Mouse (Mus musculus) urinary bladder, postnatal 14 days (tissue): Measurements from ENCODE around the gene Tmem106a.
"Not testable (repeated sequence)": the region's sequence is repeated elsewhere in the genome, so short reads cannot be mapped to it uniquely, and the experiment has no call there.

Source experiments
- DNase-seq: peaks from one replicate; pipeline ENCODE4 v3.0.0; 2021; ENCODE audit warnings: low spot score

The Tmem106a gene

DNA sequence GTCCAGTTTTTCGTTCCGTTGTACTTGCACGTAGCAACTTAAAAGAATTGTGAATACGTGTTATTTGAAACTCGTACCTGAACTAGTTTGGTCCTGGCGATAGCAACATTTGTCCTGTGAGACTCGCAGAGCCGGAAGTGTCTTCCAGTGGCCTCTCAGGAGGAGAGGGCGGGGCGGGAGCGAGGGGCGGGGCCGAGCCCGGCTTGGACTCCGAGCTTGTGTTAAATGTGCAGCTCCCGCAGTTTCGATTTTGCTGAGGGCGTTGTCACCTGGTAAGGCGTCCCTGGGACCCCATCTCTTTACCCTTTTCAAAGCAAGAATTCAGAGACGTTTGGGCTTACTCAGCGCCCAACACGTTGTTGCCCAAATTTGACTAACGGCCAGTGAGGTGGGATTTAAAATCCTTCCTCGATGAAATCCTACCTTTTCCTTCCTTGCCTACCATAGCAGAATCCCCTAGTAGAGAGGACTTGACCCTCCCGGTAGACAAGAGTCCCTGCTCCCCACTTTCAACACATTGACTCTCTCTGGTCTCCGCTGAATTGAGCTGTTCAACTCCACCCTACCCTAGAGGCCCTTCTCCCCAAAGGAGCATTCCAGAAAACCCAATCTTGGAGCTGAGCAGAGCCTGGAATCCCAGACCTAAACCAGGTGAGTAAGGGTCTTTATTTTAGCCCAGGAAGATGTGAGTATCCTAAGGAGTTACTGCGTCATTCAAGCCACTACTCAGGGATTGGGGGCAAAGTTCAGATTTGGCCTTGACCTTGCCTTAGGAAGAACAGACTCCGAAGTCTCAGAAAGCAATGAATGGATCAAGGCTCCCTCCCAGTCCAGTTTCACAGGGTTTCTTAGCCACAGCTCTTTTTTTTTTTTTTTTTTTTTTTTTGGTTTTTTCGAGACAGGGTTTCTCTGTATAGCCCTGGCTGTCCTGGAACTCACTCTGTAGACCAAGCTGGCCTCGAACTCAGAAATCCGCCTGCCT is at the start of gene Tmem106a:
Gene Tmem106a (plus strand): TSS at position 189 of the 982 bp plus-strand sequence.
- DNase-seq, result peak; percentile 78

DNA sequence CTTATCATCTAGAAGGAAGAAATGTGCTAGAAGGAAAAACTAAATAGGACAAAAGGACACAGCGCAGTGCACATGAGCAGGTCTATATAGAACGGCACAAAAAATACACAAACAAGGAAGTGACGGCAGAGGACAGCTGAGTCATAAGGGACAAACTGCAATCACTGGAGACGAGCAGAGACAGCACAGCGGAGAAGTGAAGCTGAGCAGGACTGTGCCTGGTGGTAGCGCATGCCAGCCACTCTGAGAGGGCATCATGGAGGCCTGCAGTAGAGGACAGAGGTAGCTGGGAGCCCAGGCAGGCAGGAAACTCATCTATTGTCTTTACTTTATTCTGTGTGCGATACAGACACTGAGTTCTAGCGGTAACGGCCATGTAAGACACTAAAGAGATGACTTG is 38.5 kb upstream of the Tmem106a start:
- no peak for DNase-seq

DNA sequence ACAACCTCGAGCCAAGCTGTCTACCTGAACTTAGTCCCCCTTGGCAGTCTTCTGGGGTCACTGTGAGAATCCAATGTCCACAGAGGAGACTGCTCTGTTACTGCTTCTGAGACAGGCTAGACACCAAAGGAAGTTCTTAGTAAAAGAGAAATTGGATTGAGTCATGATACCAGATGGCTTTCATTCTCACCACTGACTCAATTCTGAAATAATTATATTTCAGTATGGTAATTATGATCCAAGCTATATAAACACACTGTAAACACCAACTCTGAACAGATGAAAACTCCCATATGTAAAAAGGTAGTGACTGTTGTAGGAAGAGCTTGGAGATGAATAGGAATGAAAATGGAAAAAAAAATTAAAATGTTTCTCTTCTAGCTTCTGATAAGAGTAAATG is 37.9 kb upstream of the Tmem106a start:
- DNase-seq, result no peak

DNA sequence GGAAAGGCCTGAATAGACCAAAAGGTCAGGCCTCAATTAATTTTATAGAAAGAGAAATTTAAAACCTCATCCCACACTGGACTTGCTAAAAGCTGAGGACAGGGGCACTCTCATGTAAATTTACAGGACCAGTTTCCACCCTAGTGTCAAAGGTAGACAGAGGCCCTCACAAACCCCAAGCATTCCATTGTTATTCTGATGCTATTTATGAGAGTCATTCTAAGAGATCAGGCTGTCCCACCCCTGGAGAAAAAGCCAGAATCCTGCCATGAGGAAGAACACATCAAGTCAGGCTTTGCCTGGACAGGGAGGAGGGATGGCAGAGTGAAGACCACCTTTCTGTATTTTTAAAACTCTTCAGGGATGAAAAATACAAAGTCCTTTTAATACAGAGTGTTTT is 33.5 kb upstream of the Tmem106a start:
- no peak for DNase-seq

DNA sequence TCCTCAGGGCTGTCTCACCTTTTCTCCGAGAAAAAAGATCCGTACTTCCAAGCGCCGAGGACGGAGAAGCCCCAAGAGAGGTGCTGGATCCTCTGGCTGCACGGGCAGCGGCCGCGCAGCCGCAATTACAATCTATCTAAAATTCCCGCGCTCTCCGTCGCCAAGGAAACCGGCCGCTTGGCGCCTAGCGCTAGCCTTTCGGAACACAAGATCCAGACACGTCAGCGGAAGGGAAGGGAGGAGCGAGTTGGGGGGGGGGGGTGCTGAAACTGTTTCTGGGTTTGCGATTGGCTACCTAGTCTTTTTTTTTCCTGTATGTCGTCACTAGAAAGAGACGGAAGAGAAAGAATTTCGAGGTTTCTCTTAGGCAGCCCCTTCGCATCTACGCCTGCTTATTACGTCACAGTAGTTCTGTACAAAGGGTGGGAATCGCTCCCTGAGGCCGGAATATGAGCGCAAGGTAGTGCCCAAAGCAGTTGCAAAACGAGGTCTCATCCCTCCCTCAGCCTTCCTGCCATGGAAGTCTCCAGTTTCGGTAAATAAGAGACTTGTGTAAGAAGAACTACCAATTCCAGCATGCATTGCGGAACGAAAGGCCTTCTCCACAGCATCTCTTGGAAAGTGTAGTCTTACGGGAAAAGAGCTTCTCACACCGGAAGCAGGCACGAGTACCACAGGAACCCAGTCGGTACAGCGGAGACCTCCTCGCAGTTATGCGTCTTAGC is 30.1 kb upstream of the Tmem106a start, which contains the start of the genes Brca1 and Nbr1:
Gene Brca1 (minus strand): TSS at position 205 of the 725 bp plus-strand sequence.
Gene Nbr1 (plus strand): TSS at position 399 of the 725 bp plus-strand sequence.
- DNase-seq, result peak; percentile 93

DNA sequence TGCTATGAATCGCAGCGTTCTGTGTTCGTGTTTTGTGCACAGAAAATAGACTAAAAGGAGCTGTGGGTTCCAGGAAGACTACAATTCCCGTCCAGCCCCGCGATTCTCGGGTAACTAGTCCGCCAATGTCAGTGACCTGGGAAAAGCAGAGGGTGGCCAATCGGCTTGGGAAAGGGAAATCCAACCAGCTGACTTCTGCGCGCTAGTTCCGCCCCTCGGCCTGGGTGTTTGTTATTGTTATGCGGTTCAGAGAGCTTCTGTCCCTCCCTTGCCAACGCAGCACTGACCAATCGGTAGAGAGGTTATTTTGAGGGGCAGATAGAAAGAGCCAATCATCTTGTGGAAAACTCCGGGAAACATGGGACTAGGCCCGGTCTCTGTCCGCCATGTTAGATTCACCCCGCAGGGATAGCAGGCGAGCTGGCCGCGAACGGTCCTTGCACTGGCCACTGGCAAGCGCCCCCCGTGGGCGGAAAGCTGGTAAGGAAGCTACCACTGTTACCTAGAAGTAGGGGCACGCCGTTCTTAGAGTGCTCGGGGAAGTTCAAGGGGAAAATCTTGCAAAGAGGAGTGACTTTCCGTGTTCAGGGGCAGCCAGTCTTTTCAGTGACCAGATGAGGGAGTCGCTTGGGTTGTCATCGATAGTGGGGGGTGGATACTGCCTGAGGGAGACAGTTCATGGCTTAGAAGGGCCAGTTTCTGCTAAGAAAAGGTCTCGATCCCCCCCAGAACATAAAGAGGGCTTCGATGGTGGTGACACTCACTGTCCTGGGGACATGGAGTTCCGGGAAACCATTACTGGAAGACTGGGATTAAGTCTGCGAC is 29.4 kb upstream of the Tmem106a start:
- peak; percentile 96 for DNase-seq

DNA sequence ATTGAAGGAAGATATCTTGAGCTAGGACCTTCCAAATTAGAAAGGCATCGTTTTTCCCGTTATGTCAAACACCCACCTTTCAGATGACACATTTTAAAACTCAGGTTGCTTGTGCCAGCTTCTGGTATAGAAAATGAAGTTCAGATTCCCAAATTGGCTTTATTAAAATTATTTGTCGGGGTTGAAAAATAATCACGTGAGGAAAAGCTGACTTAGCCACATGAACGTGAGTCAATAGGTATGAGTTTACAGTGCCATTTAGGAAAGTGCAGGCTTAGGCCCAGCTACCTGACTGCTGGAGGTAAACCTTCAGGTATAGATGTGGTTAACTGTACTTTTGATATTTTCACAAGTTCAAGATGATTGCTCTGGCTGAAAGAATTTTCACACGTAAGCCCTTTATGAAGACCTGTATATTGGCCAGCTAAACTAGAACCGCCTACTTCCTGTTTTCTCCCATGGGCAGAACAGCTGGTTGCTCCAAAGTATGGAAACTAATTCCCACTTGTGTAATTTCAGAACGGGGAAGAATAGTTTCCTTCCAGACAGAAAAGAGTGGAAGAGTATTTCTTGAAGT is 28.6 kb upstream of the Tmem106a start:
- DNase-seq, result no peak

DNA sequence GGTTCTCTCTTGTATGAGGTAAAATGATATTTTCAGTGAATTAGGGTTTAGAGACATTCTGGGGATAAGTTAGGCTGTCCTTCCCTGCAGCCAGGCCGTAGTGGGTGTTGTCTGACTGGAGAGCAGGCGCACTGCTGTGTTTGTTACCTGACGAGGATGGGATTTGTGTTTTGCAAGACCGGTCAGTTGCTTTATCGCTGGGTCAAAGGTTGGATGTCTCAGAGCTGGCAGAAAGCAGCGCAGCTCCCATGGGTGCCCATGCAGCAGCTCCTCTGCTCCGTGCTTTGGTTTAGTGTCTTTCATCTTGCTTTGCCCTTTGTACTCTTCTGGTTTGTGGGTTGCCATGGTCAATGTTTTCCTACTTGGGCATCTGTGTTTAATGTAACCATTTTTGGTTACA is 25.5 kb upstream of the Tmem106a start:
- DNase-seq, result no peak

DNA sequence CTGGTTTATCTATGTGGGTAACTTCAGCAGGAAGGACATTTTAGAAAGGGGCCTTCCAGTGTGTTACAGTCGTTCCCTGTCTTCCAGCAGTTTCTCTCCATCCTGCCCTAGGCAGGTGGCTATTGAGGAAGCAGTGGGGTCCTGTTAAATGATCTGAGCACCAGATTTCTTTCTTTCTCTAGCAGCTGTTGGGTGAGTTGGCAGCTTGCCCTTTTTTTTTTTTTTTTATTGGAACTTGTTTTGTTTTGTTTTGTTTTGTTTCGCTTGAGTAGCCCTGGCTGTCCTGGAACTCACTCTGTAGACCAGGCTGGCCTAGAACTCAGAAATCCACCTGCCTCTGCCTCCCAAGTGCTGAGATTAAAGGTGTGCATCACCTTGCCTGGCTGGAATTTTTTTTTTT is 25.1 kb upstream of the Tmem106a start:
- DNase-seq, result no peak

DNA sequence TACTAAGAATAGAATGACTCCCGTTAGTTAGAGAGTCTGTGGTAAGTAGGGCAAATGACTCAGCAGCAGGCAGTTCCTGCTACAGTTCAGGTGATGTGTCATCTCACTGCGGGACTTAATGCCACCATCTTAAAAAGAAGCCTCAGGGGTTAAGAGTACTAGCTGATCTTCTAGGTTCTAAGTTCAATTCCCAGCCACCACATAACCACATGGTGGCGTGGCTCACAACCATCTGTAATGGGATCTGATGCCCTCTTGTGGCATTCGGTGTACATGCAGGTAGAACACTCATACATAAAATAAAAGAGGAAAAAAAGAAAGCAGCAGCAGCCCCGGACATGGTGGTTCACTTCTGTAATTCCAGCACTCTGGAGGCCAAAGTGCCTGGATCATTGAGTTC is 19.7 kb upstream of the Tmem106a start:
- DNase-seq, result peak; percentile 50

DNA sequence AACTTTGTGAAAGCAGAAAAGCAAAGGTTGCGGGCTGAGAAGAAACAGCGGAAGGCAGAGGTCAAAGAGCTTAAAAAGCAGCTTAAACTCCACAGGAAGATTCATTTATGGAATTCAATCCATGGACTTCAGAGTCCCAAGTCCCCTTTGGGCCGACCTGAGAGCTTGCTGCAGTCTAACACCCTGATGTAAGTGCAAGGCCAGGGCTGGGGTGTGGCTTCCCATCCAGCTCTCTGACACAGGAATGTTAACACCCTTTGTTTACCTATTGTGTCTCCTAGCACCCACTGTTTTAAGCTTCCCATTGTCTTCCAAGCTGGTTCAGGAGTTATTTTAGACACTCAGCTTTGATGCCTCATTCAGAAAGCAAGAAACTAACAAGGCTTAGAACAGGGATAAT is 13.6 kb upstream of the Tmem106a start:
- no peak for DNase-seq

DNA sequence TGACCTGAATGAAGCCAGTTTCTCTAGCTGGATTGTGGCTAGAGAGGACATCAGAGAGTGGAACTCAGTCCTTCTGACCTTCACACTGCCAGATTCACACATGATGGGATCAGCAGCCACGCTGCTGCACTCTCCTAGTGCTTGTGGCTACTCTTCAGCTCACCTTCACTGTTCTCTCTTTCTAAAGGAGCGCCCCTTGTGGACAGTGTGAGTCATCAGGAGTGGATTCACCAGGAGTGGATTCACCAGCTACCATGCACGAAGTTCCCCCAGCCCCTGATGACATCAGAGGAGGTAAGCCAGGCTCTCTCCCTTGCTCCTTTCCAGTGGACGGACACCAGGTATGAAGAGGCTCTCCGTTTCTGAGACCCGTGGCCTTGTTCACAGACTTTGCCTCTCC is 5.9 kb upstream of the Tmem106a start:
- DNase-seq, result no peak

DNA sequence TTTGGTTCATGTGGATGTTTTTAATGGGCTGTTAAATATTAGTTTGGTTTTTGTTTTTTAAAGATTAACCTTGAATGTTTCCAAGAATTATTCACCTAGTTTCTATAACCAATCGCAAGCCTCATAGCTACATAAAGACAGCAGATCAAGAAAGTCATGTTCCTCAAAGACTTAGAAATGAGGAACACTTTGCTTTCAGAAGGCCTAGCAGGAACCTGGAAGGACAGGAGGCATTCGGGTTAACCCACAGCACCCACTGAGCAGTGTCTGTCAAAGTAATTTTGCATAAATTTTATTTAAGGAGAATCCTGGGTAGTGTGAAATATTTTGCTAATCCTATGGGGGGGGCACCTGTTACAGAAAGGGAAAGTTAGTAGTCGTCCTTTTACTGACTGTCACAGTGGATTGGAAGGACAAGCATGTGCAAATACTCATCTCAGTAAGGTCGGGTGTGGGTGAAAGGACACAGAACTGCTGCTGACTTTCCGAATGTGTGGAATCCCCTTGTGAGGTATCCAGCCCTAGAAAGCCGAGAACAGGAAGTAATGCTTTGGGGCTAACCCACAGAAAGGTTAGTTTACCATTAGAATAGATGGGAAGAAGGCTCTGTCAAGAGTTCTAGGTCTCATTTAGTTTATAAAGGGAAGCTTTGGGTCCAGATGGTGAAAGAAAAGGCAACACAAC is 819 bp upstream of the Tmem106a start:
- no peak for DNase-seq

DNA sequence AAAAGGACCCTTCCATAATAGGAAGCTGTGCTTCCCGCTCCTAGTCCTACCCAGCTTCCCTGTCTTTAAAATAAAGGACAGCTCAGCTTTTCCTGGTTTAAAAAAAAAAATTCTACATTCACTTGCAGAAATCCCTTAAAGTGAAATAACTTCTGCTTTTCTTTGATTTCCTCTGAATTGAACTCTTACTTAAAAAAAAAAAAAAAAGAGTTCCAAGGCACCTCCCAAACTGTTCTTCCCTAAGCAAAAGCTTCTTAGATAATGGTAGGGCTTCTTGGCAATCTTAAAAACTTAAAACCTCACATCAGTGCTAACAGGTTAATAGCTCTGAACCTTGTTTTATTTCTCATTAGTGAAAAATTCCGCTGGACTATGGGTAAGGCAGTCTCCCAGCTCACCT is 1.2 kb downstream of the Tmem106a start:
- no peak for DNase-seq

DNA sequence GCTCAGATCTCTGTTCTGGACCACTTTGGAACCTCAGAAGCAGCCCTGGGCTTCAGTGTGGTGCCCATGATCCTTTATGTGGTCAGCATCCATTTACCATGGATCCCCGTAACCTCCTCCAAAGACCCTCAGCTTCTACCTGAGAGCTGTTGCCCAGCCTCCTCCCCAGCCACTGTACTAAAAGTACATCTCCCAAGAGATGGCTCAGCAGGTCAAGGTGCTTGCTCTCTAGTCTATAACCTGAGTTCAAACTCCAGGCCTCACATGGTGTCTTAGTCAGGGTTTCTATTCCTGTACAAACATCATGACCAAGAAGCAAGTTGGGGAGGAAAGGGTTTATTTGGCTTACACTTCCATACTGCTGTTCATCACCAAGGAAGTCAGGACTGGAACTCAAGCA is 3.0 kb downstream of the Tmem106a start:
- DNase-seq, result not testable (repeated sequence)

DNA sequence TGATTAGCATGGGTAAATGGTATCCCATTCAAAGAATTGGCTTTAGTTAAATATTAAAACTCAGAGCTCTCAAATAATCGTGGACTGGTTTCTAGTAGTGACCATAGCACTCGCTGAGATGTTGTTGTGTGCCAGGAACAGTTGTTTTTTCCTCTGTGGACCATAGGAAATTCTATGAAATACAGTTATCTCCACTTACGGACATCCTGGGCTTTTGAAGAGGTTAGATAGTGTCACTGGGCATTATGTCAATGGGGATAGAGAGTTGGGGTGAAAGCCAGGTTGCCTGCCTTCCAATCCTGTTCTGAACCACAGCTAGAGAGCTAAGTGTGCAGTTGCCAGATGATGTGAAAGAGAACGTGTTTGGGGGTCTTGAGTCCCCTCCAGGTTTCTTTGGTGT is 3.8 kb downstream of the Tmem106a start:
- DNase-seq, result no peak

DNA sequence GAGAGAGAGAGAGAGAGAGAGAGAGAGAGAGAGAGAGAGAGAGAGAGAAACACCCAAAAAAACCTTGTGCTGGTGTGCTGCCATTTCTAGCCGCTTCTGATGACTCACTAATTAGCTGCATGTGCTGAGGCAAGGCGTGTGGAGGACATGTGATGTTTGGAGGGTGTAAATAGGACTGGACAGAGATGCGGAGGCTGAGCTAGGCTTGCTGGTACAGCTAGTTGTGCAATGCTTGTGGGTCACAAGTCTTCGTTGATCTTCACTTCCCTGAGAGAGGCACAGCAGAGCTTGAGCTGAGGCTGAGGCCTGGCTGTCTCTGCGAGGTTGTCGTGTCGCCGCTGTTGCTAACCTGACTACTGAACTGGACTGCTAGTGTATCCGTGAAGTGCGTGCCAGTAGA is 5.6 kb downstream of the Tmem106a start:
- no peak for DNase-seq

DNA sequence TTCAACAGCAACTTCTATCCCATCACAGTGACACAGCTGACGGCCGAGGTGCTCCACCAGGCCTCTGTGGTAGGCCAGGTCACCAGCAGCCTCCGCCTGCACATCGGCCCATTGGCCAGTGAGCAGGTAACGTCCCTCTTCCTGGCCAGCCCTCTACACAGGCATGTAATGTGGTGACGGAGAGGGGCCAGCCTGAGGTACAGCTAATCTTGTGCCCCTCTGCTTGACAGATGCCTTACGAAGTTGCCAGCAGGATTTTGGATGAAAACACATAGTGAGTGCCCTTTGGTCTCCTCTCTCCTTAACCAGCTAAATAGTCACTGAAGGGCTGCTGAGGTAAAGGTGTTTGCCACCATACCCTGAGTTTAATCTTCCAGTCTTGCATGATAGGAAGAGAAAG is 6.8 kb downstream of the Tmem106a start:
- DNase-seq, result no peak

DNA sequence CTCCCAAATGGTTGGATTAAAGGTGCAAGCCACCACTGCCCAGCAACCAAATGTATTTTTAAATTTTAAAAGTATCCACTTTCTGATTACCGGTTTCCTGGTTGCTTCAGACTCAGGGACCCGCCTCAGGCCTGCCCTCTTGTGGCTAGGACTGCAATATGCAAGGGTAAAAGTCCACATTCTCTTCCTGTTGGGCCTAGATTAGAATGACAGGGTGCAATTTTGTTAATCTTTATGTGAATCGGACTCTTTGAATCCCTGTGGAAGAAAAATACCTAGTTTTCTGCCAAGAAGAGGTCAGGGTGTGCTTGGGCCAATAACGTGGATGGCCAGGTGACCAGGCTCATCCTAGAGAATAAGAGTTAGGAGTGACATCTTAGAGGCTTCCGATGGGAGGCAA is 7.4 kb downstream of the Tmem106a start:
- peak; percentile 63 for DNase-seq

DNA sequence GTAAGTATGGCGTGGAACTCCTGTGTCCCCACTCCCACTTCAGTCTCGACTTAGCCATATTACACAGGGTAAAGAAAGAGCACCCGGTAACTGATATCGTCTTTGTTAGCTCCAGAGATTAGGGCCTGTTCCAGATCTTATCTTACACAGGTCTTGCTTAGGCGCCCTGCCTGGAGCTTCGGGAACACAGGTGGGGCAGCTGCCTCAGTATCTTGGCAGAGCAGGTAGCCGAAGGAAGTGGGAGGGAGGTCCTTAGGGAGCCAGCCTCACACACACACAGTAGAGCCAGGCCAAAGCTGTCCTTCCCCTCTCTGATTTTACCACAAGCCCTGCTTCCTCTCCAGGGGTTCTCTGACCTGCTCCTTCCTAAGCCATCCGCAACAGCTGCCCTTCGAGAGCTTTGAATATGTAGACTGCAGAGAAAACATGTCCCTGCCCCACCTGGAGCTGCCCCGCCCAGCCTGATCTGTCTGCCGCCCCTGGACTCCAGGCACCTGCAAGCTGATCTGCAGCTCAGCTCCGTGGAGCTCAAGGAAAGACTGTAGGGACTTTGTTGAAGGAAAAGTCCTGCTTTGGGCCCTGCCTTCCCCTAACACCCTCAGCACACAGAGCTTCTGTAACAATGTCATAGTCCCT is 8.1 kb downstream of the Tmem106a start:
- DNase-seq, result no peak

DNA sequence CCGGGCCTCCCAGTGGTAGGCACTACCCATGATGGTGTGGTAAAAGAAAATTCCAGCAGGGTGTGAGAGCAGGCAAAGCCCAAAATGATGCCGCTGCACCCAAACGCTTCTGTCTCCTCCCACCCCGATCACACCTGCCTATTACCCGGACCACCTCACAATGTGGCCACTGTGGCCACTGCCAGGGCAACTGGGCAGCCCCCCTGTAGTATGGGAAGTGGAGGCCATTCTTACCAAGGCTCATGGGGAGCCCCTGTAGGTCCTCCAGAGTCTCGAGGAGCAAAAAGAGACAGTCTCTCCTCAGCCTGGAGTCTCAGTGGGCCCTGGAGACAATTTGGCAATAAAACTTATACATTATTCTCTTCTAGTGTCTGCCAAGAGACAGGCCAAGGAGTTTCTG is 17.1 kb downstream of the Tmem106a start, which contains the start of gene Gm11634:
Gene Gm11634 (minus strand): TSS at position 101 of the 400 bp plus-strand sequence.
- no peak for DNase-seq
